Mouse (Mus musculus) embryonic facial prominence, embryonic 15.5 days (tissue): ENCODE measurements around the gene Xxylt1. TPM values are rescaled to one million over a fixed set of nuclear protein-coding genes. Genes with fewer than 3 reads are reported as not detected.

Source experiments
- ATAC-seq: fragments of 200-750 bp; cut with Nextera tagmentation; 2 replicates; pipeline ENCODE4 v1.8.0; 2017; ENCODE audit warnings: low read depth, moderate TSS enrichment; ENCODE audit not compliant: insufficient number of reproducible peaks, low FRiP score, low TSS enrichment
- H3K27ac ChIP-seq: fragments of 300-500 bp; sonication (generic); replicated peaks from 2 replicates; pipeline ENCODE4 v1.5.1; 2015; ENCODE audit warnings: mild to moderate bottlenecking, inconsistent platforms
- H3K27me3 ChIP-seq: fragments of 300-500 bp; sonication (generic); 2 replicates; pipeline ENCODE4 v1.6.1; 2015; ENCODE audit warnings: inconsistent platforms
- H3K36me3 ChIP-seq: fragments of 300-500 bp; sonication (generic); 2 replicates; pipeline ENCODE4 v1.6.1; 2015; ENCODE audit warnings: mild to moderate bottlenecking, inconsistent platforms
- H3K4me1 ChIP-seq: fragments of 300-500 bp; sonication (generic); 2 replicates; pipeline ENCODE4 v1.6.1; 2015; ENCODE audit warnings: inconsistent platforms
- H3K4me2 ChIP-seq: fragments of 300-500 bp; sonication (generic); replicated peaks from 2 replicates; pipeline ENCODE4 v1.6.1; 2015; ENCODE audit warnings: mild to moderate bottlenecking, inconsistent platforms
- H3K4me3 ChIP-seq: fragments of 300-500 bp; sonication (generic); replicated peaks from 2 replicates; pipeline ENCODE4 v1.5.1; 2015; ENCODE audit warnings: mild to moderate bottlenecking, inconsistent platforms
- H3K9ac ChIP-seq: fragments of 300-500 bp; sonication (generic); 2 replicates; pipeline ENCODE4 v1.6.1; 2015; ENCODE audit warnings: inconsistent platforms
- H3K9me3 ChIP-seq: fragments of 300-500 bp; sonication (generic); replicated peaks from 2 replicates; pipeline ENCODE4 v1.6.1; 2016; ENCODE audit warnings: inconsistent platforms
- WGBS: fragments of 180-500 bp; shearing (Covaris S2); methylation state at CpG from one replicate; pipeline ENCODE4 v1.1.7; 2015; 5-methylcytosine and 5-hydroxymethylcytosine counted together
- polyA plus RNA-seq: library from polyadenylated mRNA; unstranded; fragments of >200 nt; fragmentation: Nextera tagmentation; extraction: Ambion mirVana; gene quantifications from 2 replicates; pipeline ENCODE4 v1.2.1, GENCODE M21; 2015

Xxylt1 gene
- polyA plus RNA-seq, 1 experiment from 2014 or later = 18.3 TPM

DNA sequence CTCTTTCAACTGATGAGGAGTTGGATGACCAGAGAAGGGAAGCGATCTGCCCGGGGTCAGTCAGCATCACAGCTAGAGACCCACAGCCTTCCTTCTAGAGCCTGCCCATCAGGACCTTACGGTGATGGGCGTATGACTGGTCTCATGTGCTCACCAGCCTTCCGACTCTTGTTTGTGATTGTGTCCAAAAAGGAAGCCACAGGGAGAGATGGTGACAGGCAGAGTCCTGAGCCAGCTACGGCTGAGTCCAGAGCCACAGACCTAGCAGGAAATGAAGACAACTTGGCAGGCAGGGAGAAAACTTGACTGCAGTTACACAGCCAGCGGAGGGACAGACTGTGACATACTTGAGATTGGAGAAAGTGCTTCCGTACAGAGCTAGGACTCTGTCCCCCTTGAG is 147.9 kb downstream of the Xxylt1 start:
- H3K27me3 ChIP-seq = no peaks in the 10 kb centered on the region
- H3K4me1 ChIP-seq = peaks cover 21% of the 10 kb centered on the region
- 92% methylated on average over 8 of the region's 8 CpGs for WGBS
- no peak overlapping the region for H3K9ac ChIP-seq
- H3K27ac ChIP-seq = no peak overlapping the region
- H3K4me3 ChIP-seq = no peak overlapping the region
- no peak overlapping the region for H3K4me2 ChIP-seq
- no peaks in the 10 kb centered on the region for H3K9me3 ChIP-seq
- ATAC-seq = no peak
- H3K36me3 ChIP-seq = no peaks in the 10 kb centered on the region

DNA sequence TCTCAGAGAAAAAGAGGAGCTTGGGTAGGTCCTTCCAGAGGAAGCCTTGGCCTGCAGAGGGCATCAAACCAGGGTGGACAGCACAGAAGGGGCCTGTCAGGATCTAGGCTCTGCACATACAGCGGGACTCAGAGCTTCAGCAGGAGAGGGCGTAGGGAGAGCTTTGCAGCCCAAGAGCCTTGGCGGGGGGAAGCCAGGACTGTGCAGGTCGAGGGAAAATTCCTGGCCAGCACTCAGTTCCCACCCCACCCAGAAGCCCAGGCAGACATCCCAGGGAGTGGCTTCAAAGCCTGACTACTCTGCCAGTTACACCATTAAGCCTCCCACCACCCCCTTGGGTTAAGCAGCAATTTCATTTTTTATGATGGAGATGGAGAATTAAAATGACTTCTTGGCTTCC is 148.4 kb downstream of the Xxylt1 start:
- 69% methylated on average over 4 of the region's 4 CpGs for WGBS
- H3K27me3 ChIP-seq = no peaks in the 10 kb centered on the region
- no peak for ATAC-seq

DNA sequence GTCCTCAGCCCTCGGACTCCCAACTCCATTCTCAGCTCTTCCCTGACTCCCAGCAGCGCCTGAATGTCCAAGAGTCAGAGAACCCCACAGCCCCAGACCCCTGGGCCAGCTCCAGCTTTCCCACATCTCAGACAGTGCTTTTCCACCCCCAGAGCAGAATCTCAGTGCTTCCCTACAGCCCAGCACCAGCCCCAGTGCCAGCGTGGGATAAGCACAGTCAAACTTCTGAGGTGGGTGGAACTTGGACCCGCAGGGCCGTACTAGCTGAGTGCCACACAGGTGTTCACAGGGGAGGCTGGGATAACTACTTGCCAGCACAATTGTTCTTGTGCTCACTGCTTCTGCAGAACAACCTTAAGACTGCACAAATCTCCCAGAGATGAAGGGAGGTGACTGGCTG is 149.0 kb downstream of the Xxylt1 start:
- no peak overlapping the region for H3K9ac ChIP-seq
- no peak overlapping the region for H3K4me2 ChIP-seq
- H3K4me1 ChIP-seq = peaks cover 21% of the 10 kb centered on the region
- H3K36me3 ChIP-seq = no peaks in the 10 kb centered on the region
- H3K4me3 ChIP-seq = no peak overlapping the region
- no peak for ATAC-seq
- 85% methylated on average over 5 of the region's 5 CpGs for WGBS
- H3K9me3 ChIP-seq = no peaks in the 10 kb centered on the region
- no peaks in the 10 kb centered on the region for H3K27me3 ChIP-seq
- no peak overlapping the region for H3K27ac ChIP-seq

More for the DNA sequence above, 148.4 kb downstream of the Xxylt1 start:
- Histone ChIP-seq H3K9me3 (no peaks in the 10 kb centered on the region), H3K36me3 (no peaks in the 10 kb centered on the region), H3K4me2 (no peak overlapping the region), H3K9ac (no peak overlapping the region), H3K4me1 (peaks cover 21% of the 10 kb centered on the region), H3K27ac (no peak overlapping the region), H3K4me3 (no peak overlapping the region)

DNA sequence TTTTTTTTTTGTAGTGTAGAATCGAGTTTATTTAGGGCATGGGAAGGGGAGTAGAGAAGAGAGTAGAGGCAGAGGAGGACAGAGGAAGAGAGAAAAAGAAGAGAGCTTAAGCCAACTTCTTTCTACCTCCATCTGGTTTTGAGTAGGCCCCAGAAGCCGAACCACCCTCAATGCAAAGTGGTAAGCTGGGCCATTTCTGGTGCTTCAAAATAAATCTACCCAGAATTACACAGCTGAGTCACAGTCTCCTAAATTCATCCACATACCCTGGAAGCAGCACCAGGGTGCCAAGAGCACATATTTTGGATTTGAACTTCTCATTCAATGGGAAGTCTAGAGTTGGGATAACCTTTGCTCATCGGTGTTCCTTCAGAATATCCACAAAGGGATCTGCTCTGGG is 152.1 kb downstream of the Xxylt1 start:
- 84% methylated on average over 3 of the region's 3 CpGs for WGBS
- Histone ChIP-seq H3K4me3 (no peak overlapping the region), H3K4me1 (peaks cover 5% of the 10 kb centered on the region; the same call in 1 of the 2 replicates), H3K9ac (no peak overlapping the region), H3K36me3 (no peaks in the 10 kb centered on the region), H3K27me3 (no peaks in the 10 kb centered on the region), H3K4me2 (no peak overlapping the region), H3K9me3 (no peaks in the 10 kb centered on the region), H3K27ac (no peak overlapping the region)
- no peak for ATAC-seq

DNA sequence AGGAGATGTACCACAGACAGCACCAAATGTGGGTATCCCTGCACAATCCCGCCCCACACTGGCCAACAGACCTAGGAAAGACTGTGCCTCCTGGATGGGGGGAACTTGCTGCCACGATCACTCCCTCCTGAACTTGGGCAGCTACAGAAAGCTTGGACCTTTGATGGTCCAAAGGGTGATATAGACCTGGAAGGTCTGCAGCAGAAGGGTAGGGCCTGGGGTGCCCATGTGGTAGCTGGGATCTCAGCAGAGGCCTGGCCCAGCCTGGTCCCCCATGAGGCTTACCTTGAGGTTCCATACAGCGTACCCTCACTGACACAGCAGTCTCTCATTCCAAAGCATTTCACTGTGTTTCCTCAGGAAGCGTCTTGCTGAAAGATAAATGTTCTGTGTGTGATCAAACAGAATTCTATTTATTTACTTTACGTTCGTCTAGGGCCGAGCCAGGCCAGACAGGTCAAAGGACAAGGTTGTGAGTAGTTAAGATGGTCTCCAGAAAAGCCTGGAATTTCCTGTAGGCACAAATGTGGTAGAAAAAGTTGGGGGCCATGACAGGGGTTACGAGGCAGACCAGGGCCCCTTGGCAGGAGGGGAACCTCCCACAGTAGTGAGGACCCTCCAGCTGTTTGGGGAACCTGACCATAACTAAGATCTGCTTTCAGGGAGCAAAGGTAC is 153.0 kb downstream of the Xxylt1 start:
- Histone ChIP-seq H3K9ac (no peak overlapping the region), H3K27ac (no peak overlapping the region), H3K4me1 (peaks cover 5% of the 10 kb centered on the region; the same call in 1 of the 2 replicates), H3K4me2 (no peak overlapping the region), H3K27me3 (no peaks in the 10 kb centered on the region), H3K36me3 (no peaks in the 10 kb centered on the region), H3K9me3 (no peaks in the 10 kb centered on the region), H3K4me3 (no peak overlapping the region)
- ATAC-seq = no peak
- WGBS = 71% methylated on average over 8 of the region's 8 CpGs

DNA sequence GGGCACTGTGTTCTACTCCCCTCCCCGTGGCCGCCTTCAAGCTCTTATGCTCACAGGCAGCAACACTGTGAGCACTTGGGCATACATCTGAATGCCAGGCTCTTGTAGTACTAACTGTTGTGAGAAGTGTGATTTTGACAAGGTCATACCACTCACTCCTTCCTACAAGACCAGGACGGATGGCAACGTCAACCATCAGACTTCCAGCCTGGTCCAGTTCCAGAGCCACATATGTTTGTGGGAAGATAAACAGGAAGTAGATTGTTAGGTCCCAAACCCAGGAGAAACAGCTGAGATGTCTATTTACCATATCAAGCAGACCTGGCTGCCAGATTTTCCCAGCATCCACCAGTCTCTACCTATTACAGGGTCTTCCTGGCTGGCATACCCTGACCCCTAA is 155.7 kb downstream of the Xxylt1 start:
- H3K36me3 ChIP-seq = no peaks in the 10 kb centered on the region
- H3K4me2 ChIP-seq = no peak overlapping the region
- H3K4me1 ChIP-seq = no peaks in the 10 kb centered on the region
- H3K27me3 ChIP-seq = no peaks in the 10 kb centered on the region
- H3K9me3 ChIP-seq = no peaks in the 10 kb centered on the region
- ATAC-seq = no peak
- H3K27ac ChIP-seq = no peak overlapping the region
- WGBS = 73% methylated on average over 4 of the region's 4 CpGs
- no peak overlapping the region for H3K9ac ChIP-seq
- no peak overlapping the region for H3K4me3 ChIP-seq

DNA sequence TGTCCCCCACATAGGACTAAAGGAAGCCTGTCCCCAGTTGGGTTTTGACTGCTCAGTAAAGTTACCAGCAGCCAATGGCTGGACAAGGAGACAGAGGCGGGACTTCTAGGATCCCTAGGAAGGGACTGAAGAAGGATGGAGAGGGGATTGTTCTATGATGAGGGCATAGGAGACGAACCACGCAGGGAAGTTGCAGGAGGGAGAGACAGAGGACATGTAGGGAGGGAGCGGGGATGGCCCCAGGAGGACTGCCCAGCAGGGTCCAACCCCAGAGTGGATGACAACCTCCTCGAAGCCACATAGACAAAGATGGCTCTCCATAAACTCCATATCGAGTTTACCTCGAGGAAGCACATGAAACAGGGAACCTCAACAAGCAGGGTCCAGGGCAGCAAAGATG is 157.3 kb downstream of the Xxylt1 start:
- Histone ChIP-seq H3K4me1 (no peaks in the 10 kb centered on the region), H3K4me3 (no peak overlapping the region)
- WGBS = 69% methylated on average over 7 of the region's 7 CpGs

DNA sequence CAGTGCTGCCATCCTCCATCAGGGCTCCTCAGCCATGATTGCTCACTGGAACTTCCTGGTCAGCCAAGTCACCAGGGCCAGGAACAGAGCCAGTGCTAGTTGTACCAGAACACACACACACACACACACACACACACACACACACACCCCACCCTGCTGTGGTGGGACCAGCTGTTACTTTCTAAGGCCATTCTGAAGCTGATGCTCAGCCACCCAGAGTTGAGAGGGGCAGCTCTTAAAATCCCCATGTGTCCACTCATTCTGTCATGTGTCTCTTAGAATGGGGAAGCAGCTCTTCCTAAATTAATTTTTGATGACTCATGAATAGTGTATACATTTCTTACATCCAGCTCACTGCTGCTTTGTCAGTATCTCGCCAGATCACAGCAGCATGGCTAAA is 158.7 kb downstream of the Xxylt1 start:
- H3K27ac ChIP-seq = no peak overlapping the region
- H3K9me3 ChIP-seq = 0 out of 2 replicates have a peak, but pooled peaks cover 5% of the 10 kb centered on the region
- no peak overlapping the region for H3K4me3 ChIP-seq
- H3K9ac ChIP-seq = no peak overlapping the region
- no peaks in the 10 kb centered on the region for H3K36me3 ChIP-seq
- ATAC-seq = no peak
- no peaks in the 10 kb centered on the region for H3K27me3 ChIP-seq
- no peaks in the 10 kb centered on the region for H3K4me1 ChIP-seq
- WGBS = 76% methylated on average over 1 of the region's 1 CpGs
- no peak overlapping the region for H3K4me2 ChIP-seq

More for the DNA sequence above, 157.3 kb downstream of the Xxylt1 start:
- 0 out of 2 replicates have a peak, but pooled peaks cover 5% of the 10 kb centered on the region for H3K9me3 ChIP-seq
- no peak overlapping the region for H3K27ac ChIP-seq
- H3K4me2 ChIP-seq = no peak overlapping the region
- no peak overlapping the region for H3K9ac ChIP-seq
- no peak for ATAC-seq
- H3K27me3 ChIP-seq = no peaks in the 10 kb centered on the region
- no peaks in the 10 kb centered on the region for H3K36me3 ChIP-seq

DNA sequence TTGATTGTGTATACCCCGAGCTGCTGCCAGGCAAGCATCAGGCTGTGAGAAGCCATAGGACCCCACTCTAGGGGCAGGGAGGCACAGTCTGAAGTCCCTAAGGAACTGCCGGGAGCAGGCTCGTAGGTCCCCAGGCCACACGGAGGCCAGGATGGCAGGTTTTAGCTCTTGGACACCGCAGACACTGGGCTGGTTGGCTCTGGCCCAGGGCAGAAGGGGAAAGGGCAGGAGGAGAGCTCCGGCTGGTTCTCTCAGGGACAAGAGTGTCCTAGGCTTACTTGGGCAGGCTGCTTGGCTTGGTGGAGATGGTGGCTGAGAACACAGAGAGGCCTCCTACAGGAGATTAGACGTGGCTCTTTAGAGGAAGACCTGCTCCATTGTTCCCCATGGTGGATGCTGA is 162.4 kb downstream of the Xxylt1 start:
- Histone ChIP-seq H3K9ac (no peak overlapping the region), H3K27ac (no peak overlapping the region), H3K36me3 (no peaks in the 10 kb centered on the region), H3K4me1 (no peaks in the 10 kb centered on the region), H3K4me3 (no peak overlapping the region), H3K27me3 (no peaks in the 10 kb centered on the region), H3K9me3 (0 out of 2 replicates have a peak, but pooled peaks cover 5% of the 10 kb centered on the region), H3K4me2 (no peak overlapping the region)
- no peak for ATAC-seq
- 92% methylated on average over 7 of the region's 7 CpGs for WGBS

DNA sequence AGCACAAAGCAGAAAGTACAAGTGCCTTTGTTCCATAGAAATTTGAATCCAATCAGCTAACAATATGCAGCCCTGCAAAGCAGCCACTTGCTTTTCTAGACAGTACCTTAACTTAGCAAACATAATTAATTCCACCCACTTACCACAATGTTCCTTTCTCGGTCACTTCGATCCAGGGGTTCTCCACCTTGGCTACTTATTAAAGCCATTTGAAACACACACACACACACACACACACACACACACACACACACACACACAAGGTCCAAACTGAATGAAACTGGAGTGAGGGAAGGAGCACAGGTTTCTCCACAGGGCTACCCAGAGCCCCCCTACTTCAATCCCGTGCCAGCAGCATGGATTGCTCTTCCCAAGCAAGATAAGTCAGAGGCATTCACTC is 164.3 kb downstream of the Xxylt1 start:
- WGBS = 59% methylated on average over 3 of the region's 3 CpGs
- Histone ChIP-seq H3K4me3 (no peak overlapping the region), H3K4me2 (no peak overlapping the region), H3K36me3 (no peaks in the 10 kb centered on the region), H3K27ac (no peak overlapping the region), H3K9me3 (0 out of 2 replicates have a peak, but pooled peaks cover 5% of the 10 kb centered on the region), H3K9ac (no peak overlapping the region), H3K27me3 (no peaks in the 10 kb centered on the region), H3K4me1 (no peaks in the 10 kb centered on the region)
- ATAC-seq = no peak

DNA sequence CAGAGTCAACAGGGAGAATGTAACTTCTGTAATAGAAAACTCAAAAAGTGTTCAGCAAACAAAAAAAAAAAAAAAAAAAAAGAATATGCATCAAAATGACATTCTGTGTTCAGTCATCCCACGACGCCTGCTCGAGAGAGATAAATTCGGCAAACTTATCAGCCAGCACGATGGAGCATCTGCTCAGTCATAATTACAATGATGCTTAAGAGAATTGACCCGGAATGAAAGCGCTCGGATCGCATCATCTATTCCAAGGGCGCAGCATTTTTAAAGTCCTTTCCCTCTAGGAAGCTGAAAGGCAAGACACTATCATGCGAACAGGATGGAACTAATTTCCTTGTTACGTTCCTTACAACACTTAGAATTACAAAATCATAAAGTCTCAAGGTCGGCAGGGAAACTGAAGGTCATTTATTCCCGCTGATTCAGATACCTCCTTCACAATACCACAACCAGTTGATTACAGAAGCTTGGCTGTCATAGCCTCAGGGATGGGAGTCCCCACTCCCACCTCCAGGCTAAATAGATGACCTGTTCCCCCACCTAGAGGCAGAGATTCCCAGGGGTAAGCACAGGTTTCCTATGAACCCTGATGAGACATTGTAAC is 165.5 kb downstream of the Xxylt1 start:
- Histone ChIP-seq H3K4me3 (no peak overlapping the region), H3K27ac (no peak overlapping the region), H3K9me3 (0 out of 2 replicates have a peak, but pooled peaks cover 5% of the 10 kb centered on the region), H3K9ac (no peak overlapping the region), H3K4me1 (no peaks in the 10 kb centered on the region), H3K36me3 (no peaks in the 10 kb centered on the region), H3K4me2 (no peak overlapping the region), H3K27me3 (no peaks in the 10 kb centered on the region)
- 91% methylated on average over 14 of the region's 14 CpGs for WGBS
- ATAC-seq = no peak
